Mouse (Mus musculus) olfactory bulb, adult 2 months (tissue): ENCODE measurements around the gene Pik3cd.

ENCODE experiments used
- CTCF ChIP-seq: fragments of 200-500 bp; IDR thresholded peaks from 2 replicates; pipeline ENCODE4 v1.5.1; 2012; ENCODE audit warnings: low read depth, mild to moderate bottlenecking, low read length, moderate library complexity; ENCODE audit not compliant: insufficient read depth
- POLR2A ChIP-seq: fragments of 200-500 bp; IDR thresholded peaks from 2 replicates; pipeline ENCODE4 v1.6.1; 2012; ENCODE audit warnings: mild to moderate bottlenecking, low read depth, low read length, moderate library complexity; ENCODE audit not compliant: insufficient read depth

DNA sequence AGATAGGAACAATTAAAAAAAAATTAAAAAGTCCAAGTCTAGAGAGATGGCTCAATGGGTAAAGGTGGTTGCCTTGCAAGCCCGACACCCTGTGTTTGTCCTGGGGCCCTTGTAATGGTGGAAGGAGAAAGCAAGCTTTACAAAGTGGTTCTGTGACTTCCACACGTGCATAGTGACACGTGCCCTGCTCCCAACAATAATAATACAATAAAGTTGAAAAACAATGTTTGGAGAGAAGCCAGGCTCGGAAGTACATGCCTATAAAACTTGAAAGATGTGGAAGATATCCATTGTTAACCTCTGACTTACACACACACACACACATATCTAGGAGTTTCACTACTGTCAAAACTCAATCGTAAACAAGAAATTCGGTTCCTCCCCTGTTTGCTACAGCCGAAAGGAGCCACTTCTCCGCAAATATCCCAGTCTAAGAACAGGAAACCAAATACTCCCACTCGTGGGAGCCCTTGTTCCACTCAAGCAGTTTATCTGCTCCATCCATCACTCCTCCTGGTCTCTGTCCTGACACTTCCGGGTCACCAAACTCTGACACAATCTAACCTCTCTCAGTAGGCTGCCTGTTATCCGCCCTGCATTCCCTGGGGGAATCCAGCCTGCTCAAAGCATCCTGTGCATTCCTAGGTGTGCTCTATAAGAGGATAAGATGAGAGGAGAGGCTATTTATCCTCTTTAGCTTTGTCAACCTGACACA is 23.2 kb downstream of the Pik3cd start:
- TF ChIP-seq CTCF (no peak), POLR2A (no peak)
